Mouse (Mus musculus) heart, adult 11 months (tissue): ENCODE measurements around the gene Stx16.

Source experiments
- DNase-seq: peaks from one replicate; pipeline ENCODE4 v3.0.0; 2022

The Stx16 gene

DNA sequence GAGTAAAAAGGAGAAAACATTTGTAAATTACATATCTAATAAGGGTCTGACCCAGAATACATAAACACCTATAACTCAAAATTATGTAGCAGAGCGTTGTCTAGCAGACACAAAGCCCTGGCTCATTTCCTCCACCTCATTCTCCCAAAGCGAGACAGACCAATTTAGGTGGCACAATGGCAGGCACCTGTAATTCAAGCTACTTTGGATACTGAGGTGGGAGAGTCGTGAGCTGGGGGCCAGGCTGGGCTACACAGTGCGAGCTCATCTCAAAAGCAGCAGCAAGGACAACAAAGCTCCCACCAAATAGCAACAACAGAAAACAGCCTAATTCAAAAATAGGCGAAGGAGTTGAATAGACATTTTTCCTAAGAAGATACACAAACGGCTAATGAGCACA, 52.8 kb downstream of the Stx16 start:
- DNase-seq, result peak; percentile 82

- peak; percentile 86 for DNase-seq
These were observed 54.5 kb downstream of the Stx16 start for GRCm38 (mm10) chr2:174130468-174131097.

DNA sequence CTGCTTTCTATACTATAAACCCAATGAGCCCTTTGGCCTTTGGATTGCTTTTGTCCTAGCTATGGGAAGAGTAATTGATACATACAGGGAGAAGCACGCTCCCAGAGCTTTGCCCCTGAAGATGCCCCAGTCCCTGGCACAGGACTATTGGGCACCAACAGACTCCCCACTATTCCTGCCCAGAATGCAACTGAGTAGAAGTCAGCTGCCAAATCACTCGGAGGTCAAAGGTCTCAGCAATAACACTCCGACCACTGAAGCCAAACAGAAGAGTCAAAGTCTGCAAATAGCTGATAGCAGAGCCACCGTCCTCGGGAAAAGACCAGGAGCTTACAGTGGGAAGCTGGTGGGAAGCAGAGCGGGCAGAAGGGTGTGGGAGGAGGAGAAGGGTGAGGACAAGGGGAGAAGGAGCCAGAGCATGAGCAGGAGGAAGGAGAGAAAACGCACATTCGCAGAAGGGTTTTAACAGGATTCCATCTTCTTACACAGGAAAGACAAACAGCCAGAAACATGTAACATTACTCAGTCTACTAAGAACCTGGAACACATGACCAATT, 56.4 kb downstream of the Stx16 start:
- DNase-seq, result no peak
